Mouse (Mus musculus): Measurements from ENCODE around the gene Abhd8. TPM values are rescaled to one million over a fixed set of nuclear protein-coding genes. Genes with fewer than 3 reads are reported as not detected.
"Not testable (repeated sequence)": the region's sequence is repeated elsewhere in the genome, so short reads cannot be mapped to it uniquely, and the experiment has no call there.

Abhd8 gene
- polyA plus RNA-seq, 1 experiment, result 231 TPM

GRCm38 (mm10) chr8:71441404-71441803, 22.1 kb downstream of the Abhd8 start:
- Histone ChIP-seq H3K4me1 (ENCODE audit: control insufficient read depth, insufficient read depth, low read length) (peaks cover 6% of the 10 kb centered on the region), H3K27me3 (ENCODE audit: control insufficient read depth, insufficient read depth, low read length) (no peaks in the 10 kb centered on the region), H3K4me3 (ENCODE audit: control insufficient read depth, low read depth, low read length) (no peak overlapping the region), H3K27ac (ENCODE audit: control insufficient read depth, insufficient read depth, low read depth, low read length) (no peak overlapping the region), H3K36me3 (ENCODE audit: control insufficient read depth, insufficient read depth, low read length) (no peaks in the 10 kb centered on the region)
- TF ChIP-seq CTCF (IDR thresholded peaks at IDR 0.05; ENCODE audit: control insufficient read depth, insufficient read depth, insufficient replicate concordance, low read depth, low read length), result no peak
- TF ChIP-seq POLR2A (IDR thresholded peaks at IDR 0.05; ENCODE audit: control insufficient read depth, low read depth, low read length), result no peak

- Histone ChIP-seq H3K4me3 (ENCODE audit: control insufficient read depth, low read depth, low read length) (no peak overlapping the region), H3K27me3 (ENCODE audit: control insufficient read depth, insufficient read depth, low read length) (no peaks in the 10 kb centered on the region), H3K4me1 (ENCODE audit: control insufficient read depth, insufficient read depth, low read length) (peaks cover 3% of the 10 kb centered on the region), H3K27ac (ENCODE audit: control insufficient read depth, insufficient read depth, low read depth, low read length) (no peak overlapping the region), H3K36me3 (ENCODE audit: control insufficient read depth, insufficient read depth, low read length) (no peaks in the 10 kb centered on the region)
- TF ChIP-seq POLR2A (IDR thresholded peaks at IDR 0.05; ENCODE audit: control insufficient read depth, low read depth, low read length) (no peak), CTCF (IDR thresholded peaks at IDR 0.05; ENCODE audit: control insufficient read depth, insufficient read depth, insufficient replicate concordance, low read depth, low read length) (no peak)
Observed at GRCm38 (mm10) chr8:71437041-71437440, 26.4 kb downstream of the Abhd8 start.

DNA sequence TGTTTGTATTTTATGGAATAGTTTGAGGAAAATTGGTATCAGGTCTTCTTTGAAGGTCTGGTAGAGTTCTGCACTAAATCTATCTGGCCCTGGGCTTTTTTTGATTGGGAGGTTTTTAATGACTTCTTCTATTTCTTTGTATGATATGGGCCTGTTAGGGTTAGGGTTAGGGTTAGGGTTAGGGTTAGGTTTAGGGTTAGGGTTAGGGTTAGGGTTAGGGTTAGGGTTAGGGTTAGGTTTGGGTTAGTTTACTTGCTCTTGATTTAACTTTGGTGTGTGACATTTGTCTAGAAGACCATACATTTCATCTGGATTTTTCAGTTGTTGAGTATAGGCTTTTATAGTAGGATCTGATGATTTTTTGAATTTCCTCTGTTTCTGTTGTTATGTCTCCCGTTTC, 30.5 kb downstream of the Abhd8 start:
- H3K36me3 ChIP-seq (ENCODE audit: control insufficient read depth, insufficient read depth, low read length); H3K4me1 ChIP-seq (ENCODE audit: control insufficient read depth, insufficient read depth, low read length); H3K27ac ChIP-seq (ENCODE audit: control insufficient read depth, insufficient read depth, low read depth, low read length); H3K4me3 ChIP-seq (ENCODE audit: control insufficient read depth, low read depth, low read length); H3K27me3 ChIP-seq (ENCODE audit: control insufficient read depth, insufficient read depth, low read length): not testable (repeated sequence)

GRCm38 (mm10) chr8:71422121-71422520, 41.3 kb downstream of the Abhd8 start:
- H3K27me3 ChIP-seq (ENCODE audit: control insufficient read depth, insufficient read depth, low read length), result no peaks in the 10 kb centered on the region
- no peak for TF ChIP-seq CTCF (IDR thresholded peaks at IDR 0.05; ENCODE audit: control insufficient read depth, insufficient read depth, insufficient replicate concordance, low read depth, low read length)
- TF ChIP-seq POLR2A (IDR thresholded peaks at IDR 0.05; ENCODE audit: control insufficient read depth, low read depth, low read length), result no peak
- H3K4me3 ChIP-seq (ENCODE audit: control insufficient read depth, low read depth, low read length), result no peak overlapping the region

DNA sequence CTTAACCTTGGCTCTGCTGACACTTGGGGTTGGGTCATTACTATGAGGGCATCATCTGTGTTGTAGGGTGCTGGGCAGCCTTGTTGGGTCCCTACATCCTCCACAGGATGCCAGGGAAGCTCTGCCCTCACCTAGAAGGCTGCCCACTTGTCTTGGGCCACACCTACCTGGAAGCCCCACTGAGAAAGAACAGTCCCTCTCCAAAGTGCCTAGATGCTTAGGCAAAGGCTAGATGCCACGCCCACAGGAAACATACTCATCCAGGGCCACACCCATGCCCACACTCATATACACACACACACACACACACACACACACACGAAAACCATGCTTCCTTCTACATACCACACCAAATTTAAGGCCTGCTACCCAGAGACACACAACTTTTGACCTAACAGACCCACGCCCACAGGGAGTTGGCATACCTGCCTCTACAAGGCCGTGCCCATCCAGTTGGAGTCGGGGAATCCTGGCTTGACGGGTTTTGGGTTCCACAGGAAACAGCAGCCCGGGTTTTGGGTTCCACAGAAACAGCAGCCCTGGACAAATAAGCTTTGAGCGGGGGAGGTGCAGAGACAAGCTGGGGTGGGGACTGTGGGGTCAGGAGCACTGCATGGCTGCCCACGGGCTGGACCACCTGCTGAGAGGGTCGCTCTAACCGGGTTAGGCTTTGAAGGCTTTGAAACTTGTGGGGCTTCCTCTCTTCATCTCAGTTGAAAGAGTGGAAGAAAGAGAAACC, 51.8 kb downstream of the Abhd8 start:
- H3K4me3 ChIP-seq (ENCODE audit: control insufficient read depth, low read depth, low read length), result no peak overlapping the region
- H3K4me1 ChIP-seq (ENCODE audit: control insufficient read depth, insufficient read depth, low read length), result peaks cover 1% of the 10 kb centered on the region
- H3K27ac ChIP-seq (ENCODE audit: control insufficient read depth, insufficient read depth, low read depth, low read length), result no peak overlapping the region

More at GRCm38 (mm10) chr8:71422121-71422520, 41.3 kb downstream of the Abhd8 start:
- no peak overlapping the region for H3K27ac ChIP-seq (ENCODE audit: control insufficient read depth, insufficient read depth, low read depth, low read length)
- H3K36me3 ChIP-seq (ENCODE audit: control insufficient read depth, insufficient read depth, low read length), result no peaks in the 10 kb centered on the region
- no peaks in the 10 kb centered on the region for H3K4me1 ChIP-seq (ENCODE audit: control insufficient read depth, insufficient read depth, low read length)

DNA sequence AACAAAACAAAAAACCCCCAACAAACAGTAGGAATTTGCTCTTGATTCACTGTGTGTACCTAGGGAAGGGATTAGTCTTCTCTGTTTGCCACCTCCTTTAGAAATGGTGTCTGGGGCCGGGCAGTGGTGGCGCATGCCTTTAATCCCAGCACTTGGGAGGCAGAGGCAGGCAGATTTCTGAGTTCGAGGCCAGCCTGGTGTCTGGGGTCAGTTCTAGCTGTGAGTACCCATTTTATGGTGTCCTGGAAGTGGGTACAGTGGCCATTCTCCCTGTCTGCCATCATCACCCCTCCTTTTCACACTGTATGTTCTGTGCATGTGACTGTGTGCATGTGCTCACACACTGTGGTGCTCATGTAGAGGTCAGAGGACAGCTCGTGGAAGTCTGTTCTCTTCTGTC, 55.2 kb downstream of the Abhd8 start:
- H3K27ac ChIP-seq (ENCODE audit: control insufficient read depth, insufficient read depth, low read depth, low read length), result no peak overlapping the region
- TF ChIP-seq CTCF (IDR thresholded peaks at IDR 0.05; ENCODE audit: control insufficient read depth, insufficient read depth, insufficient replicate concordance, low read depth, low read length) (no peak), POLR2A (IDR thresholded peaks at IDR 0.05; ENCODE audit: control insufficient read depth, low read depth, low read length) (no peak)
- H3K36me3 ChIP-seq (ENCODE audit: control insufficient read depth, insufficient read depth, low read length), result no peaks in the 10 kb centered on the region
- no peak overlapping the region for H3K4me3 ChIP-seq (ENCODE audit: control insufficient read depth, low read depth, low read length)
- peaks cover 12% of the 10 kb centered on the region for H3K4me1 ChIP-seq (ENCODE audit: control insufficient read depth, insufficient read depth, low read length)
- H3K27me3 ChIP-seq (ENCODE audit: control insufficient read depth, insufficient read depth, low read length), result no peaks in the 10 kb centered on the region

More for the DNA sequence above, 51.8 kb downstream of the Abhd8 start:
- TF ChIP-seq POLR2A (IDR thresholded peaks at IDR 0.05; ENCODE audit: control insufficient read depth, low read depth, low read length) (no peak), CTCF (IDR thresholded peaks at IDR 0.05; ENCODE audit: control insufficient read depth, insufficient read depth, insufficient replicate concordance, low read depth, low read length) (no peak)
- H3K27me3 ChIP-seq (ENCODE audit: control insufficient read depth, insufficient read depth, low read length), result no peaks in the 10 kb centered on the region
- H3K36me3 ChIP-seq (ENCODE audit: control insufficient read depth, insufficient read depth, low read length), result no peaks in the 10 kb centered on the region

GRCm38 (mm10) chr8:71407441-71407840, 56.0 kb downstream of the Abhd8 start:
- Histone ChIP-seq H3K4me1 (ENCODE audit: control insufficient read depth, insufficient read depth, low read length) (peaks cover 12% of the 10 kb centered on the region), H3K4me3 (ENCODE audit: control insufficient read depth, low read depth, low read length) (no peak overlapping the region), H3K27me3 (ENCODE audit: control insufficient read depth, insufficient read depth, low read length) (no peaks in the 10 kb centered on the region), H3K27ac (ENCODE audit: control insufficient read depth, insufficient read depth, low read depth, low read length) (no peak overlapping the region), H3K36me3 (ENCODE audit: control insufficient read depth, insufficient read depth, low read length) (no peaks in the 10 kb centered on the region)
- TF ChIP-seq POLR2A (IDR thresholded peaks at IDR 0.05; ENCODE audit: control insufficient read depth, low read depth, low read length) (no peak), CTCF (IDR thresholded peaks at IDR 0.05; ENCODE audit: control insufficient read depth, insufficient read depth, insufficient replicate concordance, low read depth, low read length) (no peak)

Other genes with a start within 250 kb of the Abhd8 start
- gene Myo9b, start 190.9 kb downstream of the Abhd8 start, polyA plus RNA-seq (2012; rRNA removed), result 8.2 and 8.8 TPM in 2 replicates
- 4.1 and 4.5 TPM in 2 replicates for gene Haus8, start 190.7 kb downstream of the Abhd8 start, polyA plus RNA-seq (2012; rRNA removed)
- 158 and 169 TPM in 2 replicates for gene Use1, start 96.8 kb downstream of the Abhd8 start, polyA plus RNA-seq (2012; rRNA removed)
- gene Ocel1, start 92.4 kb downstream of the Abhd8 start, polyA plus RNA-seq (2012; rRNA removed), result 36.5 and 45.0 TPM in 2 replicates
- gene Nr2f6, start 81.7 kb downstream of the Abhd8 start, polyA plus RNA-seq (2012; rRNA removed), result 10.2 and 10.8 TPM in 2 replicates
- gene Ushbp1, start 67.9 kb downstream of the Abhd8 start, polyA plus RNA-seq (2012; rRNA removed), result 1.3 and 1.8 TPM in 2 replicates
- gene Babam1, start 66.8 kb downstream of the Abhd8 start, polyA plus RNA-seq (2012; rRNA removed), result 70.6 and 76.6 TPM in 2 replicates
- gene Ankle1, start 57.6 kb downstream of the Abhd8 start, polyA plus RNA-seq (2012; rRNA removed), result 1.9 and 2.3 TPM in 2 replicates
- gene Mrpl34, start 1.3 kb upstream of the Abhd8 start, polyA plus RNA-seq (2012; rRNA removed), result 14.2 and 19.5 TPM in 2 replicates
- 136 and 152 TPM in 2 replicates for gene Dda1, start 5.5 kb upstream of the Abhd8 start, polyA plus RNA-seq (2012; rRNA removed)
- gene Ano8, start 22.3 kb upstream of the Abhd8 start, polyA plus RNA-seq (2012; rRNA removed), result 0.99 and 1.2 TPM in 2 replicates
- 6.1 and 6.3 TPM in 2 replicates for gene Gtpbp3, start 24.4 kb upstream of the Abhd8 start, polyA plus RNA-seq (2012; rRNA removed)
- 0.95 and 2.4 TPM in 2 replicates for gene Plvap, start 48.1 kb upstream of the Abhd8 start, polyA plus RNA-seq (2012; rRNA removed)
- gene Ccdc194, start 62.1 kb upstream of the Abhd8 start, polyA plus RNA-seq (2012; rRNA removed), result 0.05 TPM in 1 of 2 replicates, not detected in the other
- 16.0 and 19.8 TPM in 2 replicates for gene Bst2, start 73.8 kb upstream of the Abhd8 start, polyA plus RNA-seq (2012; rRNA removed)
- 55.1 and 61.7 TPM in 2 replicates for gene Mvb12a, start 79.3 kb upstream of the Abhd8 start, polyA plus RNA-seq (2012; rRNA removed)
- gene Tmem221, start 95.2 kb upstream of the Abhd8 start, polyA plus RNA-seq (2012; rRNA removed), result 0.86 and 0.88 TPM in 2 replicates
- 0.29 and 0.47 TPM in 2 replicates for gene Nxnl1, start 102.9 kb upstream of the Abhd8 start, polyA plus RNA-seq (2012; rRNA removed)
- gene Slc27a1, start 105.2 kb upstream of the Abhd8 start, polyA plus RNA-seq (2012; rRNA removed), result 72.5 and 82.1 TPM in 2 replicates
- gene Pgls, start 128.5 kb upstream of the Abhd8 start, polyA plus RNA-seq (2012; rRNA removed), result 88.4 and 93.6 TPM in 2 replicates
- gene Fam129c, start 134.0 kb upstream of the Abhd8 start, polyA plus RNA-seq (2012; rRNA removed), result 2.2 and 3.9 TPM in 2 replicates
- 31.0 and 37.4 TPM in 2 replicates for gene Colgalt1, start 147.3 kb upstream of the Abhd8 start, polyA plus RNA-seq (2012; rRNA removed)
- gene Unc13a, start 208.1 kb upstream of the Abhd8 start, polyA plus RNA-seq (2012; rRNA removed), result 0.28 and 0.33 TPM in 2 replicates
- gene Jak3, start 212.6 kb upstream of the Abhd8 start, polyA plus RNA-seq (2012; rRNA removed), result 6.6 and 8.4 TPM in 2 replicates
- gene Insl3, start 225.6 kb upstream of the Abhd8 start, polyA plus RNA-seq (2012; rRNA removed), result 4,712 and 6,097 TPM in 2 replicates
- gene B3gnt3, start 238.1 kb upstream of the Abhd8 start, polyA plus RNA-seq (2012; rRNA removed), result 0.17 and 0.23 TPM in 2 replicates